Mouse (Mus musculus): ENCODE results near the gene BC053393.
"Not testable (repeated sequence)": the region's sequence is repeated elsewhere in the genome, so short reads cannot be mapped to it uniquely, and the experiment has no call there.

BC053393 gene

DNA sequence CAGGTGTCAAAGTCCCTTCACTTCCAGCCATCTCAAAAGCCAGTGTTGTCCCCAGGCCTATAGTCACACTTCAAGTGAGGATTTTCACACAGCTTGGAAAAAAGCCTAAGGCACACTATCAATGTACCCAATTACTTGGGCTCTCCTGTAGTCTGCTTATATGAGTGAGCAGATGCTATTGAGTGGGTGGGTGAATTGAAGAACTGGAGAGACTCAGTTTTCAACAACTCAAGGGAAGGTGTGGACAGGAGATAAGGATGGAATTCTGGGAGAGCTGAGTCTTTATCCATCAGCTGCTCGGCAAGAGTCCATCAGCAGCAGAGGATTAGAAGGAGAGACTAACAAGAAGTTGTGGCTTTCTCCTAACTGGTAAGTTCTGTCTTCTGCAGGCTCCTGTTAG is at the start of gene BC053393:
BC053393 (plus strand) TSS at position 210 of the 400 bp plus-strand sequence.
- no peak for DNase-seq (ENCODE audit: low read depth, low spot score)

GRCm38 (mm10) chr11:46522719-46523118 is 48.6 kb upstream of the BC053393 start:
- peak; percentile 63 for DNase-seq (ENCODE audit: low read depth, low spot score)

DNA sequence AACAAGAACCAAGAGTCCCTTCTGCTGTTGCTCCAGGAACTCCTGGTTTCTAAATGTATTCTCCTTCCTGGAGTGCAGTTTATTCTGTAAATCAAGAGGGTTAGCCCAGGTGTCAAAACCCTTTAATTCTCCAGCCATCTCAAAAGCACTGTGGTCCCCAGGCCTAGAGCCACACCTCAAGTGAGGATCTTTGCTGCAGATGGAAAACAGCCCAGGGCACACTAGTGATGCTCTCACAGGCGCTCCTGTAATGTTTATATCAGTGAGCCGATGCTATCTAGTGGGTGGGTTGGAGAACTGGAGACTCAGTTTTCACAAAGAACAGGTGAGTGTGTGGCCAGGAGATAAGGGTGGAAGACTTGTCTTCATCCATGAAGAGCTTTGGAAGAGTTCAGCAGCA is 47.4 kb upstream of the BC053393 start, which contains the start of gene Gm12169:
Gm12169 (plus strand) TSS at position 301 of the 400 bp plus-strand sequence.
- no peak for DNase-seq (ENCODE audit: low read depth, low spot score)

GRCm38 (mm10) chr11:46530149-46530548 is 41.2 kb upstream of the BC053393 start:
- no peak for DNase-seq (ENCODE audit: low read depth, low spot score)

- DNase-seq (ENCODE audit: low read depth, low spot score) = no peak
Measured at GRCm38 (mm10) chr11:46536978-46537377, 34.4 kb upstream of the BC053393 start.

GRCm38 (mm10) chr11:46543530-46543929 is 27.8 kb upstream of the BC053393 start:
- no peak for DNase-seq (ENCODE audit: low read depth, low spot score)

DNA sequence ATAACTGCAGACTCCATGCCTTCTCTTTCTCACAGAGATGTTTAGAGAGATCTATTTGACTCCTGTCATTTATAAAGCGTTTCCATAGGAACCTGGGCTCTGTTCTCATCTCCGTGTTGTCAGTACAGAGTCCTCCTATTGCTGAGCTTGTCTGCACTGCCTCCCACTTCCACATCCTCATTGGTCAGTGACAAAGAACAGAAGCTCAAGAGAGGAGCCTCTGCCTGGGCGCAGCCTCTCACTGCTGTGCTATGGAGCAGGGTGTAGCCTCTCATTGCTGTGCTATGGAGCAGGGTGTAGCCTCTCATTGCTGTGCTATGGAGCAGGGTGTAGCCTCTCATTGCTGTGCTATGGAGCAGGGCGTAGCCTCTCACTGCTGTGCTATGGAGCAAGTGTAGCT is 21.6 kb upstream of the BC053393 start:
- no peak for DNase-seq (ENCODE audit: low read depth, low spot score)

DNA sequence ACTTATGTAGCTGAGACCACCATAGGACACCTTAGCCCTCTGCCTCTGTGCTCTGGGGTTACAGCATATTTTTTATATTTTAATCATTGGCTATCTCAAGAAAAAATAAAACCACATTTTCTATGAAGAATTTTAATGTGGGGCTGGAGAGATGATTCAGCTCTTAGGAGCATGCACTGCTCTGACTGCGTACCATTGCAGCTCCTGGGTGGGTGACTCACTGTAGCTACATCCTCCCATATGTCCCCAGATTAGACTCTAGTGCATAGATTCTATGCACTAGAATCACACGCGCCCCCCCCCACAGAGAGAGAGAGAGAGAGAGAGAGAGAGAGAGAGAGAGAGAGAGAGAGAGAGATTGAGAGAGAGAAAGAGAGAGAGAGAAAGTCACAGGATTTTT is 18.6 kb upstream of the BC053393 start:
- DNase-seq (ENCODE audit: low read depth, low spot score) = no peak

- DNase-seq (ENCODE audit: low read depth, low spot score) = no peak
Measured at GRCm38 (mm10) chr11:46561096-46561495, 10.2 kb upstream of the BC053393 start.

GRCm38 (mm10) chr11:46564671-46565070 is 6.7 kb upstream of the BC053393 start:
- DNase-seq (ENCODE audit: low read depth, low spot score) = no peak

GRCm38 (mm10) chr11:46565967-46566366 is 5.4 kb upstream of the BC053393 start:
- peak; percentile 32 for DNase-seq (ENCODE audit: low read depth, low spot score)

GRCm38 (mm10) chr11:46569107-46569506 is 2.2 kb upstream of the BC053393 start:
- peak; percentile 22 for DNase-seq (ENCODE audit: low read depth, low spot score)

- peak; percentile 55 for DNase-seq (ENCODE audit: low read depth, low spot score)
Measured at GRCm38 (mm10) chr11:46578771-46579281, 7.5 kb downstream of the BC053393 start.

DNA sequence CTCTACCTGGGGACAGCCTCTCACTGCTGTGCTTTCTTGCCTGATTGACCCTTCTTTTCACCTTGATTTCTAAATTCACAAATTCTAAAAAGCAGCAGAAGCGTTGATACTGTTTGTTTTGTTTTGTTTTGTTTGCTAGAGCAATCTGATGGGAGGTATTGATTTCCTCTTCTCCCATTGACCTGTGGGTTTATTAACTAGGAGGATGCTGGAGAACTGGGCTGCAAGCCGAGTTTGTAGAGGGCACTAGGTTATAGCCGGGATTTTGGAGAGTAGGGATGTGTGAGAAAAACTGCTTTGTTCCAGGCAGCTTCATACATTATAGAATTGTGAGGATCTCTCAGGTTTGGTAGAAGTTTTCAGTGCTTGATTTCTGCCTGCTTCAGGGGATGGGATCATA is 9.1 kb downstream of the BC053393 start:
- no peak for DNase-seq (ENCODE audit: low read depth, low spot score)

- no peak for DNase-seq (ENCODE audit: low read depth, low spot score)
Measured at GRCm38 (mm10) chr11:46582741-46583140, 11.4 kb downstream of the BC053393 start.

- no peak for DNase-seq (ENCODE audit: low read depth, low spot score)
Measured at GRCm38 (mm10) chr11:46592416-46592815, 21.1 kb downstream of the BC053393 start.

DNA sequence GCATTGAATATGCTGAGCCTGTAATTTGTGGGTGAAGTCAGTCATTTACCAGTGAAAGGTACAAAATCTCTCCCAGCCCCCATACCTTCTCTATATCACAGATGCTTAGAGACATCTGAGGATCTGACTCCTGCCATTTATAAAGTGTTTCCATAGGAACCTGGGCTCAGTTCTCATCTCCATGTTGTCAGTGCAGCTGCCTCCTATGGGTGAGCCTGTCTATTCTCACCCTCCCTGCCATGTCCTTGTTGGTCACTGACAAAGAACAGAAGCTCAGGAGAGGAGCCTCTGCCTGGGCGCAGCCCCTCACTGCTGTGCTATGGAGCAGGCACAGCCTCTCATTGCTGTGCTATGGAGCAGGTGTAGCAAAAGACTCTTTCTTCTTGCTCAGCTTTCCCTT is 48.6 kb downstream of the BC053393 start:
- no peak for DNase-seq (ENCODE audit: low read depth, low spot score)

DNA sequence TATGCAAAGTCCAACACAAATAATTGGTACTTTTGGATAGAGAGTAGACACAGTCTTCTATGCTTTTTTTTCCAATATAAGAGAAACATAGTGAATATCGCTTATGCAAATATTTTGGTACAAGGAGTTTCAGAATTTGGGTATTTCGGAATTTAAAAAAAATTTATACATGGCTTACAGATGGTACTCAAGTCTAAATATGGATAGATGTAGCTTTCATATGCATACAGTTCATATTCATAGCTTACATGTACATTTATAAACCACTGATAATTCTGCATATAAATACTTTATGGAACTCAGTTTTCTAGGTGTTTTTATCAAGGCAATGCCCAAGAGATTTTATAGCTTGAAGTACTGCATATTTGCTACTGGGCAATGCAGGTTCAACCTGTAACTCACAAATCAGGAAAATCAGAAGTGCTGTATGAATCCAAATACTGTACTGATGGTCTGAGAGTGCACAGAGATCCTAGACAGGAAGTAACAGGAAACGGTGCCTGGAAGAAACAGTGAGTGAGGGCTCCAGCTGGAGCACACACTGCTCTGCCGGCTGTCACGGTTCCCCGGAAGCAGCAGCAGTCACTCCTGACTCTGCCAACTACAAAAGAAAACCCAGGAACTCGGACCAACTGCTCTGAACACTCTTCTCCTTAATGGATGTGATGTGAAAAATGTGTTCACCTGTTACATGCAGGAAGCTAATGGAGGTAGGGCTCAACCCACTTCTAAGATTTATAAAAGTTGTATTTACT is 49.3 kb downstream of the BC053393 start:
- DNase-seq (ENCODE audit: low read depth, low spot score) = no peak

GRCm38 (mm10) chr11:46629211-46629795 is 58.0 kb downstream of the BC053393 start, which contains the start of gene Dppa1:
Dppa1 (minus strand) TSS chr11:46629261.
- no peak for DNase-seq (ENCODE audit: low read depth, low spot score)

- DNase-seq (ENCODE audit: low read depth, low spot score) = peak; percentile 55
Measured at GRCm38 (mm10) chr11:46631635-46632034, 60.3 kb downstream of the BC053393 start.

DNA sequence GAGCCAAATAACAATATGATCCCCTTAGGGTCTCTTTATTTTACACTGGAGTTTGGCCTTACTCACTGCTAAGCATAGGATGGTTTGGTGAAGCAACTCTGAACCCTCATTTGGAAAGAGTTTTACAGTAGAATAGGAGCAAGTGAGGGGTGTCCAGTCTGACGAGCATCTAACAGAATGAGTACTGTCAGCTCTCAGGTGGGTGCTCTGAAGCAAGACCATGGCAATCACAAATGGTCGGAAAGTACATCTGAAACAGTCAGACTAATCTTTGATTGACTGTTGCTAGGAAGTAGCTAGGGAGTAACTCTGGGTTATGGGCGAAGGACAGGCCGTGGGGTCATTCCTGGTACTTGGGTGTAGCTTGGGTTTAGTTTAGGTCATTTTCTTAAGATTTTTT is 64.2 kb downstream of the BC053393 start:
- DNase-seq (ENCODE audit: low read depth, low spot score) = not testable (repeated sequence)

- peak; percentile 42 for DNase-seq (ENCODE audit: low read depth, low spot score)
Measured at GRCm38 (mm10) chr11:46636568-46636967, 65.2 kb downstream of the BC053393 start.
